Mouse (Mus musculus) lung, postnatal 0 days (tissue): Measurements from ENCODE around the gene Creb1.

Experiments used
- CTCF ChIP-seq: IDR thresholded peaks from 2 replicates; pipeline ENCODE4 v1.5.1; 2016; ENCODE audit warnings: antibody characterized with exemption, mild to moderate bottlenecking
- EP300 ChIP-seq: IDR thresholded peaks from 2 replicates; pipeline ENCODE4 v1.6.1; 2016; ENCODE audit warnings: antibody characterized with exemption, mild to moderate bottlenecking, control low read depth

- TF ChIP-seq CTCF (no peak), EP300 (no peak)
These were observed 14.0 kb upstream of the Creb1 start for GRCm38 (mm10) chr1:64518480-64518879.
